Mouse (Mus musculus) kidney, adult 2 months (tissue): ENCODE measurements around the gene Cdh13. TPM values are rescaled to one million over a fixed set of nuclear protein-coding genes. Genes with fewer than 3 reads are reported as not detected.
A peak's percentile ranks its signal among the peaks of the same experiment; 100 is the strongest.

Experiments
- DNase-seq: peaks from one replicate; pipeline ENCODE4 v3.0.0; 2021
- H3K27ac ChIP-seq: fragments of 200-500 bp; 2 replicates; pipeline ENCODE4 v1.5.1; 2012; ENCODE audit warnings: low read depth, low read length, control low read depth, inconsistent platforms; ENCODE audit not compliant: insufficient read depth
- H3K27me3 ChIP-seq: fragments of 200-500 bp; replicated peaks from 2 replicates; pipeline ENCODE4 v1.6.1; 2012; ENCODE audit warnings: mild to moderate bottlenecking, moderate library complexity, low read length, inconsistent platforms; ENCODE audit not compliant: control insufficient read depth, insufficient read depth
- H3K36me3 ChIP-seq: fragments of 200-500 bp; 2 replicates; pipeline ENCODE4 v1.6.1; 2012; ENCODE audit warnings: mild to moderate bottlenecking, moderate library complexity, low read length, inconsistent platforms; ENCODE audit not compliant: control insufficient read depth, insufficient read depth
- H3K4me1 ChIP-seq: fragments of 200-500 bp; 2 replicates; pipeline ENCODE4 v1.6.1; 2011; ENCODE audit warnings: low read length; ENCODE audit not compliant: control insufficient read depth, insufficient read depth
- H3K4me3 ChIP-seq: fragments of 200-500 bp; 2 replicates; pipeline ENCODE4 v1.5.1; 2011; ENCODE audit warnings: mild to moderate bottlenecking, low read depth, low read length, control low read depth; ENCODE audit not compliant: insufficient read depth
- CTCF ChIP-seq: fragments of 200-500 bp; conservative IDR thresholded peaks from 2 replicates; pipeline ENCODE4 v1.5.1; 2011; ENCODE audit warnings: low read depth, mild to moderate bottlenecking, control low read depth, low read length, moderate library complexity, mixed read lengths; ENCODE audit not compliant: insufficient read depth, insufficient read length
- POLR2A ChIP-seq: fragments of 200-500 bp; IDR thresholded peaks from one replicate; pipeline ENCODE4 v1.6.1; 2011; ENCODE audit warnings: low read depth, low read length, control low read depth
- WGBS: fragments of 180-500 bp; shearing (Covaris S2); methylation state at CpG from one replicate; pipeline ENCODE4 v1.1.7; 2018; 5-methylcytosine and 5-hydroxymethylcytosine counted together
- polyA plus RNA-seq: library from polyadenylated mRNA; depleted of rRNA; stranded (reverse); fragments of >200 nt; gene quantifications from 2 replicates; pipeline ENCODE4 v1.2.3, GENCODE M21; 2012

Gene Cdh13
- polyA plus RNA-seq, 1 experiment, result 11.6 TPM

DNA sequence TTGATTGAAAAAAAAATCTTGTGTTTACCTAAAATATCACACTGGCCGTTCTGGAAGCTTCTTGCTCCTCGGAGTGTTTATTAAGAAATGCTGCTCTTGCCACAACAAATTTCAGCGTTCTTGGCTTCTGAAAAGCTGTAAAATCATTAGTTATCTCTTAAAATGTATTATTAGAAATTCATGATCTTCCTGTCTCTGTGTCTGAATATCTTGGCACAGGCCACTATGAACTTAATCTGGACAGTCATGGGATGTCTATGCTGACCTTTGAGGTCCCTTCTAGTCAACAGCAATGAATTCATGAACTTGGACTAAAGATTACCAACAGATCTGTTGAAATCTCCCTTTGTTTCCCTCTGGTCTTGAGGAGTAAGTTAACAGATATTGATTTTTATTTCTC, 430.1 kb downstream of the Cdh13 start:
- Histone ChIP-seq H3K4me1 (no peaks in the 10 kb centered on the region), H3K4me3 (no peak overlapping the region), H3K36me3 (no peaks in the 10 kb centered on the region), H3K27me3 (no peaks in the 10 kb centered on the region), H3K27ac (no peak overlapping the region)
- 62% methylated on average over 3 of the region's 3 CpGs for WGBS
- no peak for TF ChIP-seq POLR2A
- TF ChIP-seq CTCF, result no peak
- peak; percentile 73 for DNase-seq

DNA sequence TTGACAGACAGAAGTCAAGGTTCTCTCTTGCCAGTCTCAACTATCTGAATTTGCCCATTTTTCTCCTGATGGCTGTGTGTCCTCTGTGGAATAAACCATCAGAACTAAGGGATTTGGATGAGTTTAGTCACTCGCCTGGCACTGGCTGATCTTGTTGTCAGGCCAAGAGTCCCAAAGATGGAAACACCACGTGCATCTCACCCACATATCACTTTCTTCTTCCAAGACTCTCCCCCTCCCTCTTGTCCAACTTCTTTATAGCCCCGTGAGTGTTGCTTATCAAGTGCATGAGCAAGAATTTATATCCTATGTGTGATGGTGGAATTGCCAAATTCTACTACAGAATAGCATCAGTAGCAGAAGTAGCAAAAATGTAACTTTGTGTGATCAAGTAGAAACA, 439.4 kb downstream of the Cdh13 start:
- no peaks in the 10 kb centered on the region for H3K27me3 ChIP-seq
- TF ChIP-seq CTCF (no peak), POLR2A (no peak)
- no peaks in the 10 kb centered on the region for H3K36me3 ChIP-seq
- no peaks in the 10 kb centered on the region for H3K4me1 ChIP-seq
- 81% methylated on average over 3 of the region's 3 CpGs for WGBS
- no peak overlapping the region for H3K4me3 ChIP-seq
- no peak for DNase-seq
- H3K27ac ChIP-seq, result no peak overlapping the region

DNA sequence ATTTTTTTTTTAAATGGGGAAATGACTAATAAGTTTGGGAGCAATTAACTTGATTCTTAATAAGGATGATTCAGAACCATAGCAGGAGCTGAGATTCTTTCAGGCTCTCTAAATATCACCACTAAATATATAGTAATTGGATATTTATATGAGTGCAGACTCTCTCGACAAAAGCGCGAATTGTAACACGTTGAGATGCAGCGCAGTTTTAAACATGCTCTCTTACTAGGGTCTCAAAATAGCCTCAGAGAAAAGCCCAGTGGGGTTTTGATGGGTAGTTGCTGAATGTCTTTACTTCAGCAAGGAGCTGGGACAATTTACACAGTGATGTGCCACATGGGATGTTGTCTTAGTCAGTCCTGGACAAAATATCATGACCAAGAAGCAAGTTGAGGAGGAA, 442.1 kb downstream of the Cdh13 start:
- no peaks in the 10 kb centered on the region for H3K36me3 ChIP-seq
- no peaks in the 10 kb centered on the region for H3K4me1 ChIP-seq
- no peak overlapping the region for H3K27ac ChIP-seq
- no peak for DNase-seq
- H3K4me3 ChIP-seq, result no peak overlapping the region
- 97% methylated on average over 5 of the region's 5 CpGs for WGBS
- TF ChIP-seq POLR2A (no peak), CTCF (no peak)
- H3K27me3 ChIP-seq, result no peaks in the 10 kb centered on the region

DNA sequence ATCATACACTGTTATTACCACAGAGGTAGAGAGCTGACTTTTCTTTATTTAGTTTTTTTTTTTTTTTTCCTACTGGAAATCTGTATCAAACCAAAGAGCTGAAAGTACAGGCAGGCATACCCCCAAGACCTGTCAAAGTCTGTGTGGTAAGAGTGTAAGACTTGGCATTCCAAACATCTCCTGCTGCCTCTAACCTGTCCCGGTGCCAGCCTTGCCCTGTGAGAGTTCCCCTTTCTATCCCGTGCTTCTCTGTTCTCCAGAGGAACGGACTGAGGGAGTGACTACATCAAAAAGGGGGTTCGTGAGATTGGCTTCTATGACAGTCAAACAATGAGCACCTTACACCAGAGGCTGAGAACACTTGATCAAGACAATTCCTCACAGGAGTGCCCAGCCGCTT, 458.2 kb downstream of the Cdh13 start:
- WGBS, result 93% methylated on average over 5 of the region's 5 CpGs
- no peaks in the 10 kb centered on the region for H3K4me1 ChIP-seq
- H3K4me3 ChIP-seq, result no peak overlapping the region
- TF ChIP-seq POLR2A (no peak), CTCF (no peak)
- H3K36me3 ChIP-seq, result no peaks in the 10 kb centered on the region
- no peak overlapping the region for H3K27ac ChIP-seq
- DNase-seq, result no peak
- H3K27me3 ChIP-seq, result no peaks in the 10 kb centered on the region

DNA sequence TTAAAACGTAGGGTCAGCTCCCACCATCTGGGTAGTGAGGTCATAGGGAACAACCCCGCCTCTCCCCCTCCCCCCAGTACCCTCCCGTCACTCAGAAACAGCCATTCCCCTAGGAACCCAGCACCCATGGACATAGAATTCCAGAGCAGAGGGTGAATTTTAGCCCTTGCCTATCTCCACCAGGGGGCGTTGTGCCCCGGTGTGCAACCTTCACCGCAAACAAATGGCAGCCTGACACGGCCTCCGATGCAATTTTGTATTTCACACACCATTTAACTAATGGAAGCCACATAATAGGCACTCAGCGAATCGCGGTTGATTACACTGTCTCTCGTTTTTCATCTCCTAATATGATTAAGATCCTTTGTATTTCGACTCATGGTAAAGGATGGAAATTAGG, 461.5 kb downstream of the Cdh13 start:
- no peak for TF ChIP-seq CTCF
- no peak for TF ChIP-seq POLR2A
- Histone ChIP-seq H3K27ac (no peak overlapping the region), H3K27me3 (no peaks in the 10 kb centered on the region), H3K36me3 (no peaks in the 10 kb centered on the region), H3K4me3 (no peak overlapping the region), H3K4me1 (no peaks in the 10 kb centered on the region)
- no peak for DNase-seq
- WGBS, result 81% methylated on average over 13 of the region's 13 CpGs

DNA sequence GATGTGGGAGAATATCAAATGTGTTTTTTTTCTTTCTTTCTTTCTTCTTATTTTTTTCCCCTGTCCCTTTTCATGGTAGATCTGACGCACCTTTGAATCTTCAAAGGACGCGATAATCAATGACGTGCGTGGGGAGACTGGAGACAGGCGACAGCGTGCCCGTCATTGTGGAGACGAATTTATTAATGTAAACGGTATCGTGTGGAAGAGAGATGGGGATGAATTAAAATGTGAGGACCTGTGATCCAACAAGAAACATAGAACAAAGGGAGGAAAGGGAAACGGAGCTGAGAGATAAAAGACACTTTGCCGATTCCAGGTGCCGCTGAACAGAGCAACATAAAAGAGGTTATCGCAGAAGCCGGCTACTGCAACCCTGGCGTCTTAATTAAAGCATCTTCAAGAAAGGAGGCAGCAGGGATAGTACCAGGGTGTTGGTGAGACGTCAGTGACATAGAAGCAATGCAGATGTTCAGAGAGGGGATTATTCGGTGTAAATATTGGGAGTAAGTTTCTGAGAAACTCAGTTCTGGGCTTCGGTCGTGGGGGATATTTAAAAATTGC, 464.6 kb downstream of the Cdh13 start:
- WGBS, result 88% methylated on average over 21 of the region's 21 CpGs
- no peak for TF ChIP-seq CTCF
- TF ChIP-seq POLR2A, result no peak
- DNase-seq, result no peak
- Histone ChIP-seq H3K36me3 (no peaks in the 10 kb centered on the region), H3K27me3 (no peaks in the 10 kb centered on the region), H3K4me3 (no peak overlapping the region), H3K4me1 (no peaks in the 10 kb centered on the region), H3K27ac (no peak overlapping the region)

DNA sequence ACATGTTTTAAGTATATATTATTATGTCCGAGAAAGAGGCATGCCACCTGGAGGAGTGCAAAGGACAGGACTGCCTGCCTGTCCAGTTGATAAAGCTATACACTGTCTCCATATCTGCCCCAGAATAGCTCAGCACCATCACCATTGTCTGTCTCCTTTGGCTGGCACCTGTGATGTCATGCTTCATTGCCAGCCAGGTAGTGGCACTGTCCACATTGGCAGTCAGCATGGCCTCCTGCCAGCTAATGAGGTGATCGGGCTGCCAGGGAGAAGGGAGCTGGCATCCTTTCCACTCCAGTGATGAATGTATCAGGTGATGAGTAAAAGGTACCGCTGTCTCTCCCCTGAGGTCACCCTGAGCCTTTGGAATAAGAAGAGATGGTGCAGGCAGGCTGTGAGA, 465.7 kb downstream of the Cdh13 start:
- no peaks in the 10 kb centered on the region for H3K36me3 ChIP-seq
- H3K4me1 ChIP-seq, result no peaks in the 10 kb centered on the region
- 82% methylated on average over 3 of the region's 3 CpGs for WGBS
- no peak overlapping the region for H3K4me3 ChIP-seq
- H3K27me3 ChIP-seq, result no peaks in the 10 kb centered on the region
- TF ChIP-seq CTCF (no peak), POLR2A (no peak)
- H3K27ac ChIP-seq, result no peak overlapping the region
- DNase-seq, result peak; percentile 3

DNA sequence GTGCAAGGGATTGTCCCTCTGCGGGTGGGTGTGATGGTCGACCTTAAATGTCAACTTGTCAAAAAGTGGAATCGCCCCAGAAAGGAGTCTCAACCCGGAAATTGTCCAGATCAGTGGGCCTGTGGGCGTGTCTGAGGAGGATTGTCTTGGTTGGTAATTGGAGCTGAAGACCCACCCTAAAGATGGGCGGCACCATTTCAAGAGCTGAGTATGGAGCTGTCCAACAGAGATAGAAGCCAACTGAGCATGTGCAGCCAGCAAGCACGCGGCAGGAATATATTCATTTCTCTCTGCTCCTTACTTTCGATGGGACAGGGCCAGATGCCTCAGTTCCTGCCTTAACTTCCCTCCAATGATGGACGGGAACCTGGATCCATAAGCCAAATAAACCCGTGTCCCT, 466.3 kb downstream of the Cdh13 start:
- H3K4me1 ChIP-seq, result no peaks in the 10 kb centered on the region
- WGBS, result 86% methylated on average over 11 of the region's 11 CpGs
- no peak for DNase-seq

More for the DNA sequence above, 466.3 kb downstream of the Cdh13 start:
- H3K27ac ChIP-seq, result no peak overlapping the region
- no peaks in the 10 kb centered on the region for H3K36me3 ChIP-seq
- no peaks in the 10 kb centered on the region for H3K27me3 ChIP-seq
- H3K4me3 ChIP-seq, result no peak overlapping the region
- TF ChIP-seq POLR2A (no peak), CTCF (no peak)
